8 mouse cellular contexts compared by ENCODE assay signal in genomic region chr8:95001655-95002054, GRCm38 (mm10). TPM values are rescaled to one million over a fixed set of nuclear protein-coding genes. Genes with fewer than 3 reads are reported as not detected.
DNase-seq lines count a peak whose midpoint lies in the region; ATAC-seq lines count a peak whose summit lies in the region.

No protein-coding gene starts in this region.

- H3K4me2 ChIP-seq in hindbrain, embryonic 12.5 days (replicated peaks), result peak overlapping the region; percentile 77

- peaks cover 43% of the 10 kb centered on the region for H3K36me3 ChIP-seq in hindbrain, embryonic 12.5 days

- peaks cover 57% of the 10 kb centered on the region for H3K4me1 ChIP-seq in hindbrain, embryonic 12.5 days

- H3K9me3 ChIP-seq in hindbrain, embryonic 12.5 days (replicated peaks), result no peaks in the 10 kb centered on the region

- peak overlapping the region; percentile 96 for H3K27ac ChIP-seq in hindbrain, embryonic 12.5 days

- ATAC-seq in hindbrain, embryonic 12.5 days (ENCODE audit: low FRiP score), result peak; percentile 59

- DNase-seq in R1 (ENCODE audit: low read depth, low spot score), result peak; percentile 90
- DNase-seq in cerebellum, adult 9-10 months, result peak; percentile 77
- DNase-seq in frontal cortex, postnatal 14 days (ENCODE audit: low spot score in 2 of 2), result peak; percentile 60 to 75
- peak; percentile 67 to 68 for DNase-seq in layer of hippocampus, postnatal 25 days (ENCODE audit: extremely low spot score in 1 of 2, low spot score in 1 of 2)
- peak; percentile 83 for DNase-seq in lung, postnatal 14 days
- peak; percentile 94 for DNase-seq in retina, embryonic 14.5 days (ENCODE audit: low spot score)
- DNase-seq in thymus, postnatal 4 days, result peak; percentile 81

- 7% methylated on average over 7 of the region's 7 CpGs for WGBS in hindbrain, embryonic 12.5 days

- no peak overlapping the region for H3K4me3 ChIP-seq in hindbrain, embryonic 12.5 days

- no peaks in the 10 kb centered on the region for H3K27me3 ChIP-seq in hindbrain, embryonic 12.5 days

- H3K9ac ChIP-seq in hindbrain, embryonic 12.5 days, result no peak overlapping the region

RNA-seq across cellular contexts. Expression of gene Adgrg3, which starts 15.8 kb away (rescaled TPM):
- polyA plus RNA-seq in hindbrain, embryonic 12.5 days (2016; fragmentation: Nextera tagmentation; extraction: Ambion mirVana), result 1.9 TPM in 2 replicates
- under 1 TPM; 0.21 to 0.22 TPM for total RNA-seq in layer of hippocampus, postnatal 25 days (2021)

RNA-seq across cellular contexts. Expression of gene Adgrg1, which starts 27.1 kb away (rescaled TPM):
- 187 and 194 TPM in 2 replicates for polyA plus RNA-seq in hindbrain, embryonic 12.5 days (2016; fragmentation: Nextera tagmentation; extraction: Ambion mirVana)
- 100 to 1,000 TPM; 101 to 103 TPM for total RNA-seq in layer of hippocampus, postnatal 25 days (2021)

RNA-seq across cellular contexts. Expression of gene Drc7, which starts 53.2 kb away (rescaled TPM):
- 1.3 and 2.3 TPM in 2 replicates for polyA plus RNA-seq in hindbrain, embryonic 12.5 days (2016; fragmentation: Nextera tagmentation; extraction: Ambion mirVana)
- 1 to 10 TPM; 1.4 to 1.5 TPM for total RNA-seq in layer of hippocampus, postnatal 25 days (2021)
